Mouse (Mus musculus) embryonic facial prominence, embryonic 11.5 days (tissue): ENCODE data around the gene Prex1. TPM values are rescaled to one million over a fixed set of nuclear protein-coding genes. Genes with fewer than 3 reads are reported as not detected.

Source experiments
- ATAC-seq: fragments of 200-750 bp; cut with Nextera tagmentation; replicated peaks from 2 replicates; pipeline ENCODE4 v1.8.0; 2017; ENCODE audit warnings: low read depth; ENCODE audit not compliant: insufficient number of reproducible peaks, low FRiP score, low TSS enrichment
- DNase-seq: peaks from one replicate; pipeline ENCODE4 v3.0.0-alpha.2; 2015; ENCODE audit warnings: low spot score
- H3K27ac ChIP-seq: fragments of 300-500 bp; sonication (generic); replicated peaks from 2 replicates; pipeline ENCODE4 v1.5.1; 2014; ENCODE audit warnings: mild to moderate bottlenecking, low read depth, low read length, control low read depth
- H3K27me3 ChIP-seq: fragments of 300-500 bp; sonication (generic); 2 replicates; pipeline ENCODE4 v1.6.1; 2014; ENCODE audit warnings: mild to moderate bottlenecking, low read length, moderate library complexity, mixed read lengths; ENCODE audit not compliant: control insufficient read depth, insufficient read depth
- H3K36me3 ChIP-seq: fragments of 300-500 bp; sonication (generic); replicated peaks from 2 replicates; pipeline ENCODE4 v1.6.1; 2014; ENCODE audit warnings: low read depth, mild to moderate bottlenecking, low read length, moderate library complexity, mixed read lengths; ENCODE audit not compliant: control insufficient read depth, insufficient read depth
- H3K4me1 ChIP-seq: fragments of 300-500 bp; sonication (generic); 2 replicates; pipeline ENCODE4 v1.6.1; 2014; ENCODE audit warnings: low read length, mixed read lengths; ENCODE audit not compliant: control insufficient read depth, insufficient read depth
- H3K4me2 ChIP-seq: fragments of 300-500 bp; sonication (generic); 2 replicates; pipeline ENCODE4 v1.6.1; 2014; ENCODE audit warnings: low read depth, mild to moderate bottlenecking, control low read depth, low read length, moderate library complexity
- H3K4me3 ChIP-seq: fragments of 300-500 bp; sonication (generic); 2 replicates; pipeline ENCODE4 v1.5.1; 2014; ENCODE audit warnings: low read depth, low read length, control low read depth
- H3K9ac ChIP-seq: fragments of 300-500 bp; sonication (generic); replicated peaks from 2 replicates; pipeline ENCODE4 v1.6.1; 2014; ENCODE audit warnings: mild to moderate bottlenecking, control low read depth, low read length
- H3K9me3 ChIP-seq: fragments of 300-500 bp; sonication (generic); replicated peaks from 2 replicates; pipeline ENCODE4 v1.6.1; 2016; ENCODE audit warnings: mild to moderate bottlenecking, low read length, inconsistent platforms, mixed read lengths; ENCODE audit not compliant: control insufficient read depth
- WGBS: fragments of 180-500 bp; shearing (Covaris S2); extraction: QIAGEN DNeasy Blood & Tissue Kit; methylation state at CpG from one replicate; pipeline ENCODE4 v1.1.7; 2014; 5-methylcytosine and 5-hydroxymethylcytosine counted together
- polyA plus RNA-seq: library from polyadenylated mRNA; unstranded; fragments of >200 nt; fragmentation: Nextera tagmentation; extraction: Ambion mirVana; gene quantifications from 2 replicates; pipeline ENCODE4 v1.2.1, GENCODE M21; 2014

The Prex1 gene
- polyA plus RNA-seq, 1 experiment from 2014 or later = 15.5 TPM

- H3K27ac ChIP-seq = no peak overlapping the region
- 77% methylated on average over 20 of the region's 20 CpGs for WGBS
Measured at GRCm38 (mm10) chr2:166620529-166621466, 92.8 kb downstream of the Prex1 start.

GRCm38 (mm10) chr2:166619906-166620490 is 93.6 kb downstream of the Prex1 start:
- Histone ChIP-seq H3K27me3 (no peaks in the 10 kb centered on the region), H3K9me3 (no peaks in the 10 kb centered on the region), H3K9ac (no peak overlapping the region), H3K36me3 (no peaks in the 10 kb centered on the region; the same call in 1 of the 2 replicates), H3K4me2 (no peak overlapping the region), H3K4me3 (no peak overlapping the region), H3K27ac (no peak overlapping the region), H3K4me1 (no peaks in the 10 kb centered on the region)
- no peak for ATAC-seq
- WGBS = 76% methylated on average over 10 of the region's 10 CpGs
- no peak for DNase-seq

More at GRCm38 (mm10) chr2:166620529-166621466, 92.8 kb downstream of the Prex1 start:
- H3K4me1 ChIP-seq = no peaks in the 10 kb centered on the region
- H3K36me3 ChIP-seq = no peaks in the 10 kb centered on the region; the same call in 1 of the 2 replicates
- H3K4me2 ChIP-seq = no peak overlapping the region
- H3K9ac ChIP-seq = no peak overlapping the region
- no peaks in the 10 kb centered on the region for H3K9me3 ChIP-seq
- DNase-seq (no peak), ATAC-seq (no peak)
- no peak overlapping the region for H3K4me3 ChIP-seq
- H3K27me3 ChIP-seq = no peaks in the 10 kb centered on the region

- Histone ChIP-seq H3K4me2 (no peak overlapping the region), H3K9ac (no peak overlapping the region), H3K27ac (no peak overlapping the region), H3K4me1 (no peaks in the 10 kb centered on the region), H3K4me3 (no peak overlapping the region), H3K36me3 (no peaks in the 10 kb centered on the region; the same call in 1 of the 2 replicates), H3K9me3 (no peaks in the 10 kb centered on the region), H3K27me3 (no peaks in the 10 kb centered on the region)
- ATAC-seq (no peak), DNase-seq (no peak)
- 95% methylated on average over 5 of the region's 5 CpGs for WGBS
Measured at GRCm38 (mm10) chr2:166619270-166619669, 94.4 kb downstream of the Prex1 start.

GRCm38 (mm10) chr2:166617706-166618105 is 95.9 kb downstream of the Prex1 start:
- DNase-seq (no peak), ATAC-seq (no peak)
- Histone ChIP-seq H3K36me3 (no peaks in the 10 kb centered on the region; the same call in 1 of the 2 replicates), H3K4me2 (no peak overlapping the region), H3K27me3 (no peaks in the 10 kb centered on the region), H3K9ac (no peak overlapping the region), H3K9me3 (no peaks in the 10 kb centered on the region), H3K27ac (no peak overlapping the region), H3K4me3 (no peak overlapping the region), H3K4me1 (no peaks in the 10 kb centered on the region)
- WGBS = 89% methylated on average over 5 of the region's 5 CpGs

- WGBS = 80% methylated on average over 2 of the region's 2 CpGs
- no peak overlapping the region for H3K4me3 ChIP-seq
- DNase-seq = no peak
- H3K4me2 ChIP-seq = no peak overlapping the region
- H3K9me3 ChIP-seq = no peaks in the 10 kb centered on the region
- H3K4me1 ChIP-seq = no peaks in the 10 kb centered on the region
- H3K27ac ChIP-seq = no peak overlapping the region
- H3K36me3 ChIP-seq = no peaks in the 10 kb centered on the region; the same call in 1 of the 2 replicates
- no peak for ATAC-seq
- no peak overlapping the region for H3K9ac ChIP-seq
- H3K27me3 ChIP-seq = no peaks in the 10 kb centered on the region
Measured at GRCm38 (mm10) chr2:166615338-166616075, 98.1 kb downstream of the Prex1 start.

- no peak for DNase-seq
- Histone ChIP-seq H3K4me2 (no peak overlapping the region), H3K4me1 (peaks cover 3% of the 10 kb centered on the region; the same call in 1 of the 2 replicates), H3K27me3 (no peaks in the 10 kb centered on the region), H3K4me3 (no peak overlapping the region), H3K36me3 (no peaks in the 10 kb centered on the region), H3K27ac (no peak overlapping the region), H3K9me3 (no peaks in the 10 kb centered on the region), H3K9ac (no peak overlapping the region)
- ATAC-seq = no peak
- 74% methylated on average over 5 of the region's 5 CpGs for WGBS
Measured at GRCm38 (mm10) chr2:166610271-166610670, 103.4 kb downstream of the Prex1 start.

- 20% methylated on average over 8 of the region's 8 CpGs for WGBS
- Histone ChIP-seq H3K27me3 (no peaks in the 10 kb centered on the region), H3K27ac (no peak overlapping the region), H3K4me1 (peaks cover 3% of the 10 kb centered on the region; the same call in 1 of the 2 replicates), H3K9ac (no peak overlapping the region), H3K36me3 (no peaks in the 10 kb centered on the region), H3K9me3 (no peaks in the 10 kb centered on the region), H3K4me2 (no peak overlapping the region), H3K4me3 (no peak overlapping the region)
- DNase-seq (peak; percentile 70), ATAC-seq (no peak)
Measured at GRCm38 (mm10) chr2:166608509-166608908, 105.1 kb downstream of the Prex1 start.
